Mouse (Mus musculus): ENCODE data around the gene U2af2. TPM values are rescaled to one million over a fixed set of nuclear protein-coding genes. Genes with fewer than 3 reads are reported as not detected.
A peak's percentile ranks its signal among the peaks of the same experiment; 100 is the strongest.

The U2af2 gene
- polyA plus RNA-seq, 1 experiment from 2014 or later = 148 TPM

DNA sequence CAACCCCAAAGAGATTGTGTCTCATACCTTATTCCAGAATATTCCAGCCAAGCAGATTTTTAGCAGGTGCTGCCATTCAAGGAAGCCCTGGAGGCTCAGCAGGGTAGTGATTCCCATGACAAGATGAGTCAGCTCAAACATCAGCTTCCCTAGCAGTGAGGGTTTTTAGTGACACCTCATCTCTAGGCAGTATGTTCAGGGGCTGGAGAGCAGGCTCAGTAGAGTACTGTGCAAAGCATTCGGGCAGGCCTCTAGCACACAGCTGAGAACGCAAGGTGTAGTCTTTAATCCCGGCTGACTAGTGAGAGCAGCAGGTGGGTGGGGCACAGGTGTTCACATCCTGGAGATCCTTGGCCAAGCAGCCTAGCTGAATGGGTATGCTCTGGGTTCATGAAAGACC is 37.9 kb downstream of the U2af2 start:
- Histone ChIP-seq H3K9ac (replicated peaks) (no peak overlapping the region), H3K4me2 (replicated peaks) (no peak overlapping the region), H3K9me3 (no peaks in the 10 kb centered on the region), H3K27me3 (no peaks in the 10 kb centered on the region), H3K4me1 (no peaks in the 10 kb centered on the region), H3K36me3 (peaks cover 44% of the 10 kb centered on the region), H3K27ac (replicated peaks) (no peak overlapping the region), H3K4me3 (no peak overlapping the region)
- no peak for ATAC-seq (ENCODE audit: low FRiP score, low read depth)
- WGBS = 89% methylated on average over 3 of the region's 3 CpGs

DNA sequence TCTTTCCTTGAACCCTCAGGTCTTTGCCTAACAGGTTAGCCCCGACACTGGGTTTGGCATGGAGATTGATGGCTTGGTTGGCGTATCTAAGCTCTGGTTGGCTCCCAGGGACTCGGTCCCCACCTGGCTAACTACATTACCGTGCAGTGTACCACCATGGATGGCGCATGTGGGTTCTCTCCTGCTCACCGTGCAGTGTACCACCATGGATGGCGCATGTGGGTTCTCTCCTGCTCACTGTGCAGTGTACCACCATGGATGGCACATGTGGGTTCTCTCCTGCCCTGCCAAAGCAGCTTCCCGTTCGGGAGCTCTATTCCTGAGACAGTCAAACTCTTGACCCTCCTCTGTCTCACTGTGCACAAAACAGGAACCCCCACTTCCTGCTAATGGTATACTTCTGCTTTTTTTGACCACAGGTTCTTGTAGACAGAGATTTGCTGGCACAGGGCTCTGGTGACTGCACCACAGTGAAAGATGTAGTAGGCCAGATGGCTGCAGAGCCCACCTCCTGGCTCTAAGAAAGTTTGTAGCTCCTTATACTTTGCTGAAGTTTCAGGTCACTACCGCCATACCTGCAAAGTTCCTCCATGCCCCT is 39.2 kb downstream of the U2af2 start:
- H3K4me2 ChIP-seq (replicated peaks) = no peak overlapping the region
- H3K27ac ChIP-seq (replicated peaks) = no peak overlapping the region
- no peaks in the 10 kb centered on the region for H3K27me3 ChIP-seq
- ATAC-seq (ENCODE audit: low FRiP score, low read depth) = no peak
- H3K9ac ChIP-seq (replicated peaks) = no peak overlapping the region
- H3K4me3 ChIP-seq = no peak overlapping the region
- no peaks in the 10 kb centered on the region for H3K4me1 ChIP-seq
- 92% methylated on average over 10 of the region's 10 CpGs for WGBS
- H3K36me3 ChIP-seq = peaks cover 30% of the 10 kb centered on the region
- H3K9me3 ChIP-seq = no peaks in the 10 kb centered on the region

DNA sequence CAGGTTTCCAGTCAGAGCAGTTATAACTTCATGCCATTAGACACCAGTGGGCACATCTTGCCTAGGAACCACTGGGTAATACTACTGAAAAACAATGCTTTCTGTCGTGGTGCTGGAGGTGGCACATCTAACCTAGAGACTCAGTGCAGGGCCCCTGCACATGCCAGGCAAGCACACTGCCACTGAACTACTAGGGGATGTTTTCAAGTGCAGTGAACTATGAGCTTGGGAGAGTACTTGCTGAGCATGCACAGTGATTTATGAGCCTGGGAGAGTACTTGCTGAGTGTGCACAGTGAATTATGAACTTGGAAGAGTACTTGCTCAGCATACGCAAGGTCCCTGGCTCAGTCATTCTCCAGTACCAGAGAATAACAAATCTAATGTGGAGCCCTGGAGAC is 40.6 kb downstream of the U2af2 start:
- no peaks in the 10 kb centered on the region for H3K4me1 ChIP-seq
- H3K27me3 ChIP-seq = no peaks in the 10 kb centered on the region
- no peak overlapping the region for H3K9ac ChIP-seq (replicated peaks)
- H3K27ac ChIP-seq (replicated peaks) = no peak overlapping the region
- 82% methylated on average over 2 of the region's 2 CpGs for WGBS
- no peak for ATAC-seq (ENCODE audit: low FRiP score, low read depth)
- no peak overlapping the region for H3K4me2 ChIP-seq (replicated peaks)
- no peak overlapping the region for H3K4me3 ChIP-seq
- H3K36me3 ChIP-seq = peaks cover 17% of the 10 kb centered on the region
- H3K9me3 ChIP-seq = no peaks in the 10 kb centered on the region

DNA sequence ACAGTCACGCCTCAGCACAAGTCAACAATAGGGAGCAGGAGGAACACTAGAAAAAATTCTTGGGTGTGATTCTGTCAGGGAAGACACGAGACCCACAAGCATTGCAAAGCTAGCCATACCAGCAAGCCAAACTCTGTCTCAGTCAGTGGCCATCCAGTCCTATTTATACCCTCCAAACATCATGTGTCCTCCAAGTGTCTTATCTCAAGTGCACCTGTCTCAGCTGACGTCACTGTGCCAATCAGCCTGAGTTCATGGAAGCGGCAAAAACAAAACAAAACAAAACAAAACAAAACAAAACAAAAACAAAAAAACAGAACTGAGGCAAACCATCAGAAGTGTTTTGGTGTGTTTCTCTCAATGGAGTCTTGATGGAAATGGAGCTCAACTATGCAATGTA is 46.3 kb downstream of the U2af2 start:
- Histone ChIP-seq H3K9me3 (no peaks in the 10 kb centered on the region), H3K27me3 (no peaks in the 10 kb centered on the region), H3K4me3 (no peak overlapping the region), H3K9ac (replicated peaks) (no peak overlapping the region), H3K4me1 (no peaks in the 10 kb centered on the region), H3K4me2 (replicated peaks) (no peak overlapping the region), H3K27ac (replicated peaks) (no peak overlapping the region), H3K36me3 (no peaks in the 10 kb centered on the region)
- WGBS = 85% methylated on average over 4 of the region's 4 CpGs
- ATAC-seq (ENCODE audit: low FRiP score, low read depth) = no peak

DNA sequence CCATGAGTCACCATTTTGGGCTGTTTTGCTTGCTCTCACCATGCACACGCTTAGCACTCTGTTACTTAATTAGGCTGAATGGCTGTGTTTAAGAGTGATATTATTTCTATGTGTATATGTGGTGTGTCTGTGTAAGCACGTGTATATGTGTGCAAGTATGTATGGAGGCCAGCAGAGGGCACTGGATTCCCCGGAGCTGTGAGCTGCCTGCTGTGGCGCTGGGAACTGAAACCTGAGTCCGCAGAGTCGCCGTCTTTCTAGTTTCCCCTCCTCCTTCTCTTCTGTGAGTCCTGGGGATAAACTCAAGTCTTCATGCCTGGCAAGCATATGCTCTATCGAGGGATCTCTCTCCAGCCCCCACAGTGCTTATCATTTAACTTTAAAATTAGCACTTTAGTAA is 47.4 kb downstream of the U2af2 start:
- Histone ChIP-seq H3K9me3 (no peaks in the 10 kb centered on the region), H3K27me3 (no peaks in the 10 kb centered on the region), H3K27ac (replicated peaks) (no peak overlapping the region), H3K9ac (replicated peaks) (no peak overlapping the region), H3K36me3 (no peaks in the 10 kb centered on the region), H3K4me2 (replicated peaks) (no peak overlapping the region), H3K4me1 (no peaks in the 10 kb centered on the region), H3K4me3 (no peak overlapping the region)
- WGBS = 86% methylated on average over 8 of the region's 8 CpGs
- ATAC-seq (ENCODE audit: low FRiP score, low read depth) = no peak

DNA sequence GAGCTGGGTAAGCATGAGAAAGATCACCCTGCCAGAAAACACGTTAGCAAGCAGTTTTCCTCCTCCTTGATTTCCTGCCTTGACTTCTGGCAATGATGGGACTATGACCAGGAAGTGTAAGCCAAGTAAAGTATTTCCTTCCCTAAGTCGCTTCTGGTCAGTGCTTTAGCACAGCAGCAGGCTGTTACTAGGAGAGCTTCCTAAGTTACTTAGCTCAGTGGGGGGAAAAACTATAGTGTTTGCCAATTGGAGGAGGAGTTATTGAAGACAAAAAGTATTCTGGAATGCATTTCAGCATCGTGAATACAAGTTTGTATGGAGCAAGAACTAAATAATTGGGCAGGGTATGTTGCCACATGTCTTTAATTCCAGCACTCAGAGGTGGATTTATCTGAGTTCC is 50.8 kb downstream of the U2af2 start:
- Histone ChIP-seq H3K27me3 (no peaks in the 10 kb centered on the region), H3K4me1 (no peaks in the 10 kb centered on the region), H3K27ac (replicated peaks) (no peak overlapping the region), H3K36me3 (no peaks in the 10 kb centered on the region), H3K9ac (replicated peaks) (no peak overlapping the region), H3K4me2 (replicated peaks) (no peak overlapping the region), H3K4me3 (no peak overlapping the region), H3K9me3 (no peaks in the 10 kb centered on the region)
- WGBS = 50% methylated on average over 3 of the region's 3 CpGs
- no peak for ATAC-seq (ENCODE audit: low FRiP score, low read depth)

DNA sequence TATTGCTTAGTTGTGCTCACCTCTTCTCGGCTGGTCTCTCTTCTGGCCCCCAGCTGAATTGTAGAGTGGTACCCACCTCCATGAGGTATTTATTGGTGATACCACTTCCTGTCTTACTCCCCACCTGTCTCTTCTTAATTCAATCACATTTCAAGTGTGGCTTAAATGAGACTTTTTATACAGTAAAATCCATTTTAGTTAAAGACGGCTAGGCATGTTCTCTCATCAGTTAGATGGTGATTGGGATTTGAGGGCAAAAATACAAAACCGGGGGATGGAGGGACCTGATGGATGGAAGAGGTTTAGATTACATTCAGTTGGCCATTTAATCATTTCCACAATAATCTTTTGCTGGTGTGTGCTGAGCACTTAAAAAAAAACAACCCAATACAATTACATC is 54.9 kb downstream of the U2af2 start, which contains the start of gene Rfpl4:
Gene Rfpl4 (minus strand): TSS at position 101 of the 400 bp plus-strand sequence.
- ATAC-seq (ENCODE audit: low FRiP score, low read depth) = no peak
- no peaks in the 10 kb centered on the region for H3K36me3 ChIP-seq
- H3K4me3 ChIP-seq = no peak within 1 kb of the TSS
- no peaks in the 10 kb centered on the region for H3K4me1 ChIP-seq
- no peak within 1 kb of the TSS for H3K9ac ChIP-seq (replicated peaks)
- H3K27me3 ChIP-seq = no peaks in the 10 kb centered on the region
- no peaks in the 10 kb centered on the region for H3K9me3 ChIP-seq
- 88% methylated on average over 3 of the region's 3 CpGs for WGBS
- H3K27ac ChIP-seq (replicated peaks) = no peak within 1 kb of the TSS
- H3K4me2 ChIP-seq (replicated peaks) = no peak within 1 kb of the TSS

DNA sequence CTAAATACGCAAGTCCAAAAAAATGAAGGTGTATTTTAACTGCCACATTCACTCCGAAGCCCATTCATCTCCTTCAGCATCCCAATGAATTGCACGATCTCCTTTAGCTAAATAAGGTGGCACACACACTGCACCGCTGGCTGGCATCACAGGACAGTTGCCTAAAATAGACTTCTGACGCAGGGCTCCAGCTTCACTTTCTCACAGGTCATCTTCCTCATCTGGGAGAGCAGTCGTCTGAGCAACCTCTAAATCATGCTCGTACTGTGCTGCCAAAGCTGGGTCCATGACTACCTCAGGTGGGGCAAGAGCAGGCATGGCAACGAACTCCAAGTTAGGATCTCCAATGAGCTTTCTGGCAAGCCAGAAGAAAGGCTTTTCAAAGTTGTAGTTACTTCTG is 63.1 kb downstream of the U2af2 start:
- no peak for ATAC-seq (ENCODE audit: low FRiP score, low read depth)
- no peaks in the 10 kb centered on the region for H3K27me3 ChIP-seq
- no peaks in the 10 kb centered on the region for H3K4me1 ChIP-seq

DNA sequence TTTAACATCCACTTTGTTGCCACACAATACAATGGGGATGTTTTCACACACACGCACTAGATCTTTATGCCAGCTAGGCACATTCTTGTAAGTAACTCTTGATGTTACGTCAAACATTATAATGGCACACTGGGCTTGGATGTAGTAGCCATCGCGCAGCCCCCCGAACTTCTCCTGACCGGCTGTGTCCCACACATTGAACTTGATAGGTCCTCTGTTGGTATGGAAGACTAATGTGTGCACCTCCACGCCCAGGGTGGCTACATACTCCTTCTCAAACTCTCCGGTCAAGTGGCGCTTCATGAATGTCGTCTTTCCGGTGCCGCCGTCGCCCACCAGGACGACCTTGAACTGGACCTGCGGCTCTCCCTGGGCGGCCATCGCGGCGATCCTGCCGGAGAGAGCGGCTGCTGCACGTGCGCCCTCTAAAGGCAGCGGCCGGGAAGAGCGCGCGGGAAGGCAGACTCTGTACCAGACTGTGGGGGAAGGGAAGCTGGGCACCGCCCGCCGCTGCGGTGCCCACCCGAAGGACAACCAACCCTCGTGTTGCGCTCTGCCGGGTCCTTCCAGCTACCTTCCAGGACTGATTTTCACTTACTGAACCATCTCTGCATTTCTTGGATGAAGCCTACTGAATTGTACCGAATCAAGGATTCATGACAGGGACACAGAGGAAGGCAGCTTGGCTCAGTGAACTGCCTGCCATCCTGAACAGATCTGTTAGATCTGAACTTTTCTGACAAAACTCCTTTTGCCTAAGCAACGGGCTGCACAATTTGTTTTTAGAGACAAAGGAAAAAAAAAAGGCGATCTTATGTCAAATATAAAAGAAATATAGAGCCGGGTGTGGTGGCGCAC is 63.8 kb downstream of the U2af2 start, which contains the start of gene Rasl2-9:
Gene Rasl2-9 (minus strand): TSS at position 402 of the 858 bp plus-strand sequence.
- Histone ChIP-seq H3K4me1 (no peaks in the 10 kb centered on the region), H3K27ac (replicated peaks) (no peak within 1 kb of the TSS), H3K27me3 (no peaks in the 10 kb centered on the region), H3K36me3 (no peaks in the 10 kb centered on the region), H3K4me2 (replicated peaks) (peak within 1 kb of the TSS; percentile 54), H3K9ac (replicated peaks) (peak within 1 kb of the TSS; percentile 41; the same call in 1 of the 2 replicates), H3K4me3 (peak within 1 kb of the TSS; percentile 35), H3K9me3 (no peaks in the 10 kb centered on the region)
- 19% methylated on average over 42 of the region's 42 CpGs for WGBS
- peak; percentile 86 for ATAC-seq (ENCODE audit: low FRiP score, low read depth)

More for the DNA sequence above, 63.1 kb downstream of the U2af2 start:
- no peaks in the 10 kb centered on the region for H3K9me3 ChIP-seq
- H3K4me2 ChIP-seq (replicated peaks) = no peak overlapping the region
- no peak overlapping the region for H3K27ac ChIP-seq (replicated peaks)
- no peak overlapping the region for H3K4me3 ChIP-seq
- H3K36me3 ChIP-seq = no peaks in the 10 kb centered on the region
- no peak overlapping the region for H3K9ac ChIP-seq (replicated peaks)
- 91% methylated on average over 8 of the region's 8 CpGs for WGBS

Small RNAs within 50 kb of the gene (microRNA-seq; reads per million reads assigned to microRNA genes)
- gene Gm26217 = not detected

Other genes starting within 250 kb of the U2af2 start
- 384 TPM in 2 replicates for gene Ube2s, start 249.6 kb upstream of the U2af2 start, polyA plus RNA-seq (2016; fragmentation: Nextera tagmentation; extraction: Ambion mirVana)
- gene Shisa7, start 217.4 kb upstream of the U2af2 start, polyA plus RNA-seq (2016; fragmentation: Nextera tagmentation; extraction: Ambion mirVana) = 3.3 and 4.7 TPM in 2 replicates
- 4.6 and 5.1 TPM in 2 replicates for gene Isoc2b, start 191.9 kb upstream of the U2af2 start, polyA plus RNA-seq (2016; fragmentation: Nextera tagmentation; extraction: Ambion mirVana)
- 0.68 and 0.80 TPM in 2 replicates for gene Isoc2a, start 185.0 kb upstream of the U2af2 start, polyA plus RNA-seq (2016; fragmentation: Nextera tagmentation; extraction: Ambion mirVana)
- not detected in 2 replicates for gene Gm36210, start 155.6 kb upstream of the U2af2 start, polyA plus RNA-seq (2016; fragmentation: Nextera tagmentation; extraction: Ambion mirVana)
- gene Zfp628, start 146.9 kb upstream of the U2af2 start, polyA plus RNA-seq (2016; fragmentation: Nextera tagmentation; extraction: Ambion mirVana) = 4.7 and 4.9 TPM in 2 replicates
- 15.1 and 16.6 TPM in 2 replicates for gene Nat14, start 140.1 kb upstream of the U2af2 start, polyA plus RNA-seq (2016; fragmentation: Nextera tagmentation; extraction: Ambion mirVana)
- gene Ssc5d, start 136.4 kb upstream of the U2af2 start, polyA plus RNA-seq (2016; fragmentation: Nextera tagmentation; extraction: Ambion mirVana) = 1.6 and 2.0 TPM in 2 replicates
- 0.18 TPM in 1 of 2 replicates, not detected in the other for gene Sbk2, start 97.7 kb upstream of the U2af2 start, polyA plus RNA-seq (2016; fragmentation: Nextera tagmentation; extraction: Ambion mirVana)
- 0.14 TPM in 1 of 2 replicates, not detected in the other for gene Sbk3, start 91.0 kb upstream of the U2af2 start, polyA plus RNA-seq (2016; fragmentation: Nextera tagmentation; extraction: Ambion mirVana)
- gene Zfp579, start 66.0 kb upstream of the U2af2 start, polyA plus RNA-seq (2016; fragmentation: Nextera tagmentation; extraction: Ambion mirVana) = 60.9 and 68.8 TPM in 2 replicates
- gene Zfp524, start 47.7 kb upstream of the U2af2 start, polyA plus RNA-seq (2016; fragmentation: Nextera tagmentation; extraction: Ambion mirVana) = 7.5 and 9.3 TPM in 2 replicates
- 69.0 and 73.4 TPM in 2 replicates for gene Fiz1, start 47.4 kb upstream of the U2af2 start, polyA plus RNA-seq (2016; fragmentation: Nextera tagmentation; extraction: Ambion mirVana)
- 0.25 TPM in 1 of 2 replicates, not detected in the other for gene Gm44973, start 46.6 kb upstream of the U2af2 start, polyA plus RNA-seq (2016; fragmentation: Nextera tagmentation; extraction: Ambion mirVana)
- gene Zfp865, start 41.8 kb upstream of the U2af2 start, polyA plus RNA-seq (2016; fragmentation: Nextera tagmentation; extraction: Ambion mirVana) = 7.6 and 7.9 TPM in 2 replicates
- gene Ccdc106, start 41.6 kb upstream of the U2af2 start, polyA plus RNA-seq (2016; fragmentation: Nextera tagmentation; extraction: Ambion mirVana) = 11.1 and 15.6 TPM in 2 replicates
- not detected in 2 replicates for gene 4632433K11Rik, start 28.0 kb upstream of the U2af2 start, polyA plus RNA-seq (2016; fragmentation: Nextera tagmentation; extraction: Ambion mirVana)
- gene Zfp784, start 23.7 kb upstream of the U2af2 start, polyA plus RNA-seq (2016; fragmentation: Nextera tagmentation; extraction: Ambion mirVana) = 5.4 and 5.8 TPM in 2 replicates
- 54.6 and 56.3 TPM in 2 replicates for gene Zfp580, start 10.6 kb upstream of the U2af2 start, polyA plus RNA-seq (2016; fragmentation: Nextera tagmentation; extraction: Ambion mirVana)
- 67.3 and 69.8 TPM in 2 replicates for gene Epn1, start 18.1 kb downstream of the U2af2 start, polyA plus RNA-seq (2016; fragmentation: Nextera tagmentation; extraction: Ambion mirVana)
- not detected in 2 replicates for gene Rfpl4, start 54.8 kb downstream of the U2af2 start, polyA plus RNA-seq (2016; fragmentation: Nextera tagmentation; extraction: Ambion mirVana)
- 0.41 and 0.46 TPM in 2 replicates for gene Rasl2-9, start 63.8 kb downstream of the U2af2 start, polyA plus RNA-seq (2016; fragmentation: Nextera tagmentation; extraction: Ambion mirVana)
- gene Vmn1r55, start 87.5 kb downstream of the U2af2 start, polyA plus RNA-seq (2016; fragmentation: Nextera tagmentation; extraction: Ambion mirVana) = not detected in 2 replicates
- gene Vmn1r56, start 134.6 kb downstream of the U2af2 start, polyA plus RNA-seq (2016; fragmentation: Nextera tagmentation; extraction: Ambion mirVana) = not detected in 2 replicates
- not detected in 2 replicates for gene Vmn1r57, start 156.3 kb downstream of the U2af2 start, polyA plus RNA-seq (2016; fragmentation: Nextera tagmentation; extraction: Ambion mirVana)